Mouse (Mus musculus): ENCODE results near the gene Tor3a.

- TF ChIP-seq GATA1 (IDR thresholded peaks at IDR 0.05; ENCODE audit: borderline replicate concordance, low read length) (no peak), CTCF (IDR thresholded peaks at IDR 0.05; ENCODE audit: low read depth, low read length) (no peak), POLR2AphosphoS5 (IDR thresholded peaks at IDR 0.05; ENCODE audit: insufficient replicate concordance, low read depth, low read length) (no peak)
These were observed 60.2 kb downstream of the Tor3a start for GRCm38 (mm10) chr1:156613855-156614530.
